Mouse (Mus musculus): Measurements from ENCODE around the gene Tex52. TPM values are rescaled to one million over a fixed set of nuclear protein-coding genes. Genes with fewer than 3 reads are reported as not detected.
A peak's percentile ranks its signal among the peaks of the same experiment; 100 is the strongest.

Tex52 gene
- polyA plus RNA-seq, 2 experiments = 0.37 to 1.1 TPM

- Histone ChIP-seq H3K9me3 (ENCODE audit: control insufficient read depth, low read length) (no peaks in the 10 kb centered on the region), H3K4me2 (replicated peaks; ENCODE audit: low read depth, low read length, severe bottlenecking) (no peak overlapping the region), H3K4me1 (ENCODE audit: control insufficient read depth, insufficient read depth, low read length) (no peaks in the 10 kb centered on the region), H3K4me3 (replicated peaks; ENCODE audit: low read length) (no peak overlapping the region), H3K36me3 (ENCODE audit: control insufficient read depth, insufficient read depth, low read length) (no peaks in the 10 kb centered on the region), H3K27me3 (ENCODE audit: control insufficient read depth, insufficient read depth, low read length) (no peaks in the 10 kb centered on the region), H3K9ac (ENCODE audit: low read depth, low read length, severe bottlenecking) (no peak overlapping the region), H3K27ac (replicated peaks; ENCODE audit: low read depth, low read length) (no peak overlapping the region)
- DNase-seq (ENCODE audit: low spot score) (no peak), ATAC-seq (ENCODE audit: low FRiP score, low read depth) (no peak)
- no peak for TF ChIP-seq POLR2A (IDR thresholded peaks at IDR 0.05; ENCODE audit: borderline replicate concordance, extremely low read depth, insufficient read depth, insufficient read length)
- 82% methylated on average over 7 of the region's 7 CpGs for WGBS
These were observed 22.5 kb downstream of the Tex52 start for GRCm38 (mm10) chr6:128397574-128398261.

DNA sequence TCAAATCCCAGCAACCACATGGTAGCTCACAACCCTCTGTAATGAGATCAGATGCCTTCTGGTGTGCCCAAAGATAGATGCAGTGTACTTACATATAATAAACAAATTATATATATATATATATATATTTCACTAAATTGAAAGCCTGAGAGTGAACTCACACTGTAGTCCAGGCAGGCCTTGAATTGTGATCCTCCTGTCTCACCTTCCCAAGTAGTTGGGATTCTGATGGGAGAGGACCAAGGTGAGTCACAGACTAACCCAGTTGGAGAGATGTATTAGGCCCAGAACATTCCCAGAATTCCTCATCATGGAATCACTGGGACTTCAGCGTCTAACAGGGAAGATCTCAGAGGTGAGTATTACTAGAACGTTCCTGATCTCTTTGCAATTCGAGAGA is 23.7 kb downstream of the Tex52 start, which contains the start of gene Nrip2:
Gene Nrip2 (plus strand): TSS at position 301 of the 400 bp plus-strand sequence.
- DNase-seq (ENCODE audit: low spot score) (no peak), ATAC-seq (ENCODE audit: low FRiP score, low read depth) (no peak)
- Histone ChIP-seq H3K9me3 (ENCODE audit: control insufficient read depth, low read length) (no peaks in the 10 kb centered on the region), H3K27ac (replicated peaks; ENCODE audit: low read depth, low read length) (peak within 1 kb of the TSS; percentile 67), H3K9ac (ENCODE audit: low read depth, low read length, severe bottlenecking) (peak within 1 kb of the TSS; percentile 46), H3K4me3 (replicated peaks; ENCODE audit: low read length) (peak within 1 kb of the TSS; percentile 23), H3K36me3 (ENCODE audit: control insufficient read depth, insufficient read depth, low read length) (no peaks in the 10 kb centered on the region), H3K4me2 (replicated peaks; ENCODE audit: low read depth, low read length, severe bottlenecking) (peak within 1 kb of the TSS; percentile 49), H3K27me3 (ENCODE audit: control insufficient read depth, insufficient read depth, low read length) (no peaks in the 10 kb centered on the region), H3K4me1 (ENCODE audit: control insufficient read depth, insufficient read depth, low read length) (no peaks in the 10 kb centered on the region)
- 71% methylated on average over 3 of the region's 3 CpGs for WGBS
- no peak for TF ChIP-seq POLR2A (IDR thresholded peaks at IDR 0.05; ENCODE audit: borderline replicate concordance, extremely low read depth, insufficient read depth, insufficient read length)

DNA sequence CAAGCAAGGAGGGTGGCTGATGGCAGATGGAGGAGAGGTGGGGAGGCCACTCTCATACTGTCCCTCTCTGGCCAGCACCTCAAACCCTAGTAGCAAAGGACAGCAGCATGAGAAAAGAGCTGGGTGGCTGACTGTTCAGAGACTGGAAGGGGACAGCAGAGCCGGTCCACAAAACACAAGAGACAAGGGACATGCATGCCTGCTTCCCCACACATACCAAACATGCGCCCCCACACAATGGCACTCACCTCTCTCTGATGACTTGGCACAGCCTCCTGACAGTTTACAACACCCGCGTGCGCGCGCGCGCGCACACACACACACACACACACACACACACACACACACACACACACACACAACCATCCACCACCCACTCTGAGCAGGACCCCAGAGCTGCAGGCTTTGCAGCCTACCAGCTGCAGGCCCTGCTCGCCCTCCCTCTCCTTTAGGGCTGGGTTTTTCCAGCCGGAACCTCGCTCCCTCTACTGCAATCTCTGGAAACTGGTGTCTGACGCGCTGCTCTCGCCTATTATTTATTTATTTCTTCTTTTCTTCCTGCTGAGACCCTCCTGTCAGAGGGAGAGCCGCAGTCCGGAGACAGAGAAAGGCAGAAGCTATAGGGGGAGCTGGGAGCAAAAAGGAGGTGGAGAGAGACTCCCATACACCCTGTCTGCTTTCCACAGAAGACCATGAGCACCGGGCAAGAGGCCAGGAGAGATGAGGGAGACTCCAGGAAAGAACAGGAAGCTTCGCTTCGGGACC is 24.3 kb downstream of the Tex52 start:
- Histone ChIP-seq H3K9ac (ENCODE audit: low read depth, low read length, severe bottlenecking) (peak overlapping the region; percentile 46), H3K9me3 (ENCODE audit: control insufficient read depth, low read length) (no peaks in the 10 kb centered on the region), H3K4me1 (ENCODE audit: control insufficient read depth, insufficient read depth, low read length) (no peaks in the 10 kb centered on the region), H3K27ac (replicated peaks; ENCODE audit: low read depth, low read length) (peak overlapping the region; percentile 67), H3K27me3 (ENCODE audit: control insufficient read depth, insufficient read depth, low read length) (no peaks in the 10 kb centered on the region), H3K4me3 (replicated peaks; ENCODE audit: low read length) (peak overlapping the region; percentile 23), H3K4me2 (replicated peaks; ENCODE audit: low read depth, low read length, severe bottlenecking) (peak overlapping the region; percentile 49), H3K36me3 (ENCODE audit: control insufficient read depth, insufficient read depth, low read length) (no peaks in the 10 kb centered on the region)
- peak; percentile 67 for DNase-seq (ENCODE audit: low spot score)
- no peak for TF ChIP-seq POLR2A (IDR thresholded peaks at IDR 0.05; ENCODE audit: borderline replicate concordance, extremely low read depth, insufficient read depth, insufficient read length)
- ATAC-seq (ENCODE audit: low FRiP score, low read depth) = peak; percentile 76
- WGBS = 24% methylated on average over 13 of the region's 21 CpGs

DNA sequence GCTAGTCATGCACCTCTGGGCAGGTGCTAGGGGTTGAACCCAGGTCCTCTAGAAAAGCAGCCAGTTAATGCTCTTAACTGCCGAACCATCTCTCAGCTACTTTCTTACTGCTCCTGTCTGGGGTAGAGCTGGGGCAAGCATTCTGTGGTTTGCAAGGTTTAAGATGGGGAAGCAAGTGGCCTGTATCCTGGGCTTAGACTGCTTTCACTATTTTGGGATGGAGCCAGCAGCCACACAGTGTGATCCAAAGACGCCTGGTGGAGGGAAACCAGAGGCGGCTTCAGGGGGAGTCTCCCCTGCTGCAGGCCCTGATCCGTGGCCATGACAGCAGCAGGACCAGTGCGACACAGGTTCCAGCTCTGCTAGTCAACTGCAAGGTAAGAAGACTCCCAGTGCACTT is 29.5 kb downstream of the Tex52 start:
- H3K4me3 ChIP-seq (replicated peaks; ENCODE audit: low read length) = no peak overlapping the region
- DNase-seq (ENCODE audit: low spot score) (no peak), ATAC-seq (ENCODE audit: low FRiP score, low read depth) (peak; percentile 33; the same call in 1 of the 2 replicates)
- H3K4me1 ChIP-seq (ENCODE audit: control insufficient read depth, insufficient read depth, low read length) = no peaks in the 10 kb centered on the region
- no peak overlapping the region for H3K9ac ChIP-seq (ENCODE audit: low read depth, low read length, severe bottlenecking)
- H3K36me3 ChIP-seq (ENCODE audit: control insufficient read depth, insufficient read depth, low read length) = peaks cover 33% of the 10 kb centered on the region
- no peak overlapping the region for H3K4me2 ChIP-seq (replicated peaks; ENCODE audit: low read depth, low read length, severe bottlenecking)
- no peak for TF ChIP-seq POLR2A (IDR thresholded peaks at IDR 0.05; ENCODE audit: borderline replicate concordance, extremely low read depth, insufficient read depth, insufficient read length)
- WGBS = 52% methylated on average over 5 of the region's 5 CpGs
- H3K27ac ChIP-seq (replicated peaks; ENCODE audit: low read depth, low read length) = no peak overlapping the region
- no peaks in the 10 kb centered on the region for H3K27me3 ChIP-seq (ENCODE audit: control insufficient read depth, insufficient read depth, low read length)
- H3K9me3 ChIP-seq (ENCODE audit: control insufficient read depth, low read length) = no peaks in the 10 kb centered on the region

GRCm38 (mm10) chr6:128408544-128409125 is 33.4 kb downstream of the Tex52 start:
- H3K4me1 ChIP-seq (ENCODE audit: control insufficient read depth, insufficient read depth, low read length) = no peaks in the 10 kb centered on the region
- H3K9me3 ChIP-seq (ENCODE audit: control insufficient read depth, low read length) = no peaks in the 10 kb centered on the region
- H3K4me2 ChIP-seq (replicated peaks; ENCODE audit: low read depth, low read length, severe bottlenecking) = no peak overlapping the region
- WGBS = 83% methylated on average over 7 of the region's 7 CpGs
- no peak overlapping the region for H3K4me3 ChIP-seq (replicated peaks; ENCODE audit: low read length)
- no peak overlapping the region for H3K27ac ChIP-seq (replicated peaks; ENCODE audit: low read depth, low read length)
- DNase-seq (ENCODE audit: low spot score) (no peak), ATAC-seq (ENCODE audit: low FRiP score, low read depth) (no peak)
- H3K27me3 ChIP-seq (ENCODE audit: control insufficient read depth, insufficient read depth, low read length) = no peaks in the 10 kb centered on the region
- TF ChIP-seq POLR2A (IDR thresholded peaks at IDR 0.05; ENCODE audit: borderline replicate concordance, extremely low read depth, insufficient read depth, insufficient read length) = no peak
- no peak overlapping the region for H3K9ac ChIP-seq (ENCODE audit: low read depth, low read length, severe bottlenecking)
- peaks cover 69% of the 10 kb centered on the region for H3K36me3 ChIP-seq (ENCODE audit: control insufficient read depth, insufficient read depth, low read length)
